Mouse (Mus musculus) layer of hippocampus, adult 18-20 months (tissue): ENCODE results near the gene Fam43a. TPM values are rescaled to one million over a fixed set of nuclear protein-coding genes. Genes with fewer than 3 reads are reported as not detected.
A peak's percentile ranks its signal among the peaks of the same experiment; 100 is the strongest.

Experiments used
- DNase-seq, 2 experiments: peaks; one replicate each; pipeline ENCODE4 v3.0.0; 2022; ENCODE audit warnings: low spot score in 2 of 2
- total RNA-seq, 2 experiments: library from RNA; stranded (reverse); gene quantifications; 2 replicates each; pipeline ENCODE4 v1.2.3; 2021

Fam43a gene
- total RNA-seq, 2 experiments from 2014 or later = 11.0 to 13.2 TPM

DNA sequence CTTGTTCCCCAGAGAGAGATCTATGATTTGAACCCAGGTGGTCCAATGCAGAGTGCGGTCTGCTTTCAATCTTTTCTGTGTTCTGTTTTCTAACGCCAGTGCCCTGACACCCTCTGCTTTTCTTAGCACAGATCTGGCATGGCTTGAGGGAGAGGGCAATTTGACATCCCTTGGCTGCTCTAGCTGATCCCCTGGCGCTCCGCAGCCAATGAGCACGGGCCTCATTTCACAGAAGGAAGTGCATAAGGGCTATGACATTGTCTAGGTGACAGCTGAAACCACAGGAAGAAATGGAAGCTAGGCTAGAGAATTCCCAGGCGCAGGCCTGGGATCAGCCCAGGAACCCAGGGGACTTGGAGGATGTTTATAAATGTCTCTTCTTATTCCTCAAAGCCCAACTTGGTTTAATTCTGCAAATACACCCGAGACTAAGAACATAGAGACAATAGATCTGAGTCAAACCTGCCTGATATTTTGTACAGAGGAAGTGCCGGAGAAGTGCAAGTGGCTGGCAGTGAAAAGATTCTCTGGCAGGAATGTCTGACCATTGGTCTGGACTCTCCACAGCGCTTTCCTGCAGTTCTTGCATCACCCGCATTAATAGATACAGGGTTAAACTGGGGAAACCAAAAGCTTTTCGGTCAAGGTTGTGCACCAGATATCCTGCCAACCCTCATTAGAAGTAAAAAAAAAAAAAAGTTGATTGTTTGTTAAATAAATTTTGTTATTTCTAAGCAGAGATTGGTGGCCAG lies 28.2 kb downstream of the Fam43a start:
- DNase-seq = no peak

DNA sequence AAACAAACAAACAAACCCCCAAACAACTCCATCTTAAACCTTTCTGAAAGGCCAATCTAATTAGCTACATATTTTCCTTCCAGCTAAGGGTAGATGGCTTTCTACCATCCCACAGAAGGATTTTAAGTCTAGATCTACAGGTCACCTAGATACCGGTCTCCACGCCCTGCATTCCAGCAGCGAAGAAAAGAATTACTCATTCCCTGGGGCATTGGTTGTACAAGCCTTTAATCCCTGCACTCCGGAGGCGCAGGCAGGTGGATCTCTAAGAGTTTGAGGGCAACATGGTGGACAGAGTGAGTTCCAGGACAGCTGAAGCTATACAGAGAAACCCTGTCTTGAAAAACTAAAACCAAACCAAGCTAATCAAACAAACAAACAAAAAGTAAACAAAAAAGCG lies 28.9 kb downstream of the Fam43a start:
- no peak for DNase-seq

DNA sequence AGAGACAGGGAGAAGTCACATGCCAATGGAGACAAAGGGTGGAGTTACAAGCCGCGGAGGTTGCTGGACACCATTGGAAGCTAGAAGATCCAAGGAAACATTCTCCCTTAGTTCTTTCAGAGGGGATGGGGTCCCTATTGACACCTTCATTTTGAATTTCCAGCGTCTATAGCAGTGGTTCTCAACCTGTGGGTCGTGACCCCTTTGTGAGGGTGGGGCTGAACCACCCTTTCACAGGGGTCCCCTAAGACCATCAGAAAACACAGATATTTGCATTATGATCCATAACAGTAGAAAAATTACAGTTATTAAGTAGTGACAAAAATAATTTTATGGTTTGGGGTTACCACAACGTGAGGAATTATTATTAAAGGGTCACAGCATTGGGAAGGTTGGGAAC lies 30.0 kb downstream of the Fam43a start:
- no peak for DNase-seq

- DNase-seq = peak in 1 of 2 experiments; percentile 14
Measured at GRCm38 (mm10) chr16:30633906-30634746, 34.6 kb downstream of the Fam43a start.

DNA sequence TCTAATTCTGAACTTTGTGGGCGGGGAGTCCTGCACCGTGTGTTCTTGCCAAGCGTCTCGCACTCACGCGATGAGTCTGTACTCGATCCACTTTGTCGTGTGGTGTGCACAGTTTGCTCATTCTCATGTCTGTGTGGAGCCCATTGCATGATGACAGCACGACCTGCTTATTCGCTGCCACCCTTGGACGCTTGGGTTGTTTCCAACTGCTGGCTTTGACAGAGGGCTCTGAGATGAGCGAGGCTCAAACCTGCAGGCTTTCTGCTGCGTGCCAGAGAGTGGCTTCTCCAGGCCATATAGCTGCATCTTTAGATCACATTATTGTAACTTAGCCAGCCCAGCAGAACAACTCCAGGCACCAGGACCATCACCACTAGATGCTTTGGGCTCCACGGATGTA lies 39.1 kb downstream of the Fam43a start:
- DNase-seq = no peak

GRCm38 (mm10) chr16:30640591-30640990 lies 41.1 kb downstream of the Fam43a start:
- no peak for DNase-seq

DNA sequence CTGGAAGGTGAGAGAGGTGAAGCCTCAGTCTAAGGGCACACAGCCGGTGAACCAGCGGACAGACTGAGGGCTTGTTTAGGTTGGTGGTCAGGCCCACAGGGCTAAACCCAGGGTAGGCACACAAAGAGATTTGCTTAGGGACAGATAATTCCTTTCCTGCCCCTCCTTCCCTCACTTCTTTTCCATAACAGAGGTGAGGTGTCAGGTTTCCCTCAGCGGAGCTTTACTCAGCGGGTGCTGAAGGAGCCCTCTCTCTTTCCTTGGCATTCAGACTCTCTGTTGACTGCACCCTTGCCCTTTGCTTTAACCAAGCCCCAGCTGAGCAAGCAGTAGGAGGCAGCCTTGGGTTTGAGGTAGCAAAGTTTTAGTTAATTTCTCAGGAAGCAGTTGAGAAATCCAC lies 41.9 kb downstream of the Fam43a start:
- no peak for DNase-seq

DNA sequence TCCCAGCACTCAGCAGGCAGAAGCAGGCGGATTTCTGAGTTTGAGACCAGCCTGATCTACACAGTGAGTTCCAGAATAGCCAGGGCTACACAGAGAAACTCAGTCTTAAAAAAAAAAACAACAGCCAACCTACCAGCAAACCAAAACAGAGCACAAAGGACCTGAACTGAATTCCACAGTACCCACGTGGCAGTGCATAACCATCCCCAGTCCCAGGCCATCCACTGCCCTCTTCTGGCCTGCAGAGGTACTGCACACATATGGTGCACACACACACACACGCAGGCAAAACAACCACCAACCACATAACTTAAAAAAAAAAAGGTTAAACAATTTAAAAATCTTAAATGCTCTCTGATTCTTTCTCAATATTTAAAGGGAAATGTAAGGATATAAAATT lies 42.7 kb downstream of the Fam43a start:
- no peak for DNase-seq

GRCm38 (mm10) chr16:30644981-30645380 lies 45.5 kb downstream of the Fam43a start:
- DNase-seq = no peak

- no peak for DNase-seq
Measured at GRCm38 (mm10) chr16:30645841-30646558, 46.5 kb downstream of the Fam43a start.

- DNase-seq = no peak
Measured at GRCm38 (mm10) chr16:30646856-30647255, 47.3 kb downstream of the Fam43a start.

GRCm38 (mm10) chr16:30651292-30651691 lies 51.8 kb downstream of the Fam43a start:
- DNase-seq = no peak

Other genes with a start within 250 kb of the Fam43a start
- gene Atp13a3, start 193.7 kb upstream of the Fam43a start, total RNA-seq = 10 to 100 TPM; 71.5 to 72.9 TPM
- 10 to 100 TPM; 27.9 to 33.1 TPM for gene Tmem44, start 48.9 kb upstream of the Fam43a start, total RNA-seq
- 10 to 100 TPM; 18.6 to 23.3 TPM for gene Lsg1, start 12.1 kb upstream of the Fam43a start, total RNA-seq